Mouse (Mus musculus): Measurements from ENCODE around the gene Fut2. TPM values are rescaled to one million over a fixed set of nuclear protein-coding genes. Genes with fewer than 3 reads are reported as not detected.
A peak's percentile ranks its signal among the peaks of the same experiment; 100 is the strongest.

The Fut2 gene
- polyA plus RNA-seq, 1 experiment from 2014 or later, result 0.56 TPM

DNA sequence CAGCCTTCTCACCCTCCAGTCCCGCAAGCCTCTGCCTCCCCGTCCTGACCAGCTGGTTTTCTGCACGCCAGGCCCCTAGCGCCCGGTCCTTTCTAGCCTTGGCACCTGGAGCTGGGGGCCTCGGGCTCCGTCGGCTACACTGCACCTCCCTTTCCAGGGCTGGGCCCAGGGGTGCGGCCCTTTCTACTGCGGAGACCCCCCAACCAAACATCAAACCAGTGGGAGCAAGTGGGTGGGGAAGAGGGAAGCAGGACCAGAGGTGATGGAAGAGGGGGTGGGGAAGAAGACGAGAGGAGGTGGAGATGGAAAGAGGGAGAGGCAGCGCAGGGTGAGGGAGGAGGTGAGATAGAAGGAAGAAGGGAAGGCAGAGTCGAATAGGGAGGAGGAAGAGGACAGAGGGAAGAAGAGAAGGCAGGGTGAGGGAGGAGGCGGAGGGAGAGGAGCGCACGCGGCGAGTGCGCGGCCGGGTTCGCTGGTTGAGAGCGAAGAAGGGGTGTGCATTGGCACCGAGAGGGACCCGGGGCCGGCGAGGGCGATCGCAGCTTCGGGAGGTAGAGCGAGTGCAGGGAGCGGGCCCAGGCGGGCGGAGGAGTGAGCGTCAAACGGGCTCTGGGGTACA lies 33.4 kb upstream of the Fut2 start, which contains the start of gene Car11:
Gene Car11 (plus strand): TSS at position 321 of the 619 bp plus-strand sequence.
- peak within 1 kb of the TSS; percentile 84 for H3K4me2 ChIP-seq
- peak within 1 kb of the TSS; percentile 46 for H3K4me3 ChIP-seq (ENCODE audit: low read depth, low read length)
- peak within 1 kb of the TSS; percentile 54 for H3K9ac ChIP-seq (ENCODE audit: low read depth, low read length)
- no peaks in the 10 kb centered on the region for H3K9me3 ChIP-seq (replicated peaks; ENCODE audit: control insufficient read depth, low read length)
- 2% methylated on average over 36 of the region's 36 CpGs for WGBS (ENCODE audit: insufficient replicate concordance)
- no peak for ATAC-seq (replicated peaks; ENCODE audit: insufficient number of reproducible peaks, low FRiP score, low TSS enrichment)
- peaks cover 18% of the 10 kb centered on the region for H3K4me1 ChIP-seq (ENCODE audit: control insufficient read depth, insufficient read depth, low read length)
- H3K27me3 ChIP-seq (ENCODE audit: control insufficient read depth, insufficient read depth, low read length), result peaks cover 29% of the 10 kb centered on the region
- no peak within 1 kb of the TSS for H3K27ac ChIP-seq (ENCODE audit: low read depth, low read length)
- no peaks in the 10 kb centered on the region for H3K36me3 ChIP-seq (ENCODE audit: control insufficient read depth, insufficient read depth, low read length)

DNA sequence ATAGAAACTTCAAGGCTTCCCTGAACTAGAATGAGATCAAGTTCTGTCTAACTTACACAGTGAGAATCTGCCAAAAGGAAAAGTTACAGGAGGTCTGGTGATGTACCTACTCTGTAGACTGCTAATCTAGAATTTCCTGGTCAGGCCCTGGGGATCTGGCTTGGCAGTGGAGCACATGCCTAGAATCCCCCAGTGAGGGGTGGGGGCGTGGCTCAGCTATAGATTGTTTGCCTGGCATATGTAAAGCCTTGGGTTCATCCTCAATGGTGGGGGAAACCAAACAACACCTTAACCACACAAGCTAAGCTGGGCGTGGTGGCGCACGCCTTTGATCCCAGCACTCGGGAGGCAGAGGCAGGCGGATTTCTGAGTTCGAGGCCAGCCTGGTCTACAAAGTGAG lies 31.7 kb upstream of the Fut2 start:
- peaks cover 29% of the 10 kb centered on the region for H3K27me3 ChIP-seq (ENCODE audit: control insufficient read depth, insufficient read depth, low read length)
- no peak overlapping the region for H3K27ac ChIP-seq (ENCODE audit: low read depth, low read length)
- H3K4me1 ChIP-seq (ENCODE audit: control insufficient read depth, insufficient read depth, low read length), result peaks cover 9% of the 10 kb centered on the region
- no peaks in the 10 kb centered on the region for H3K9me3 ChIP-seq (replicated peaks; ENCODE audit: control insufficient read depth, low read length)
- H3K36me3 ChIP-seq (ENCODE audit: control insufficient read depth, insufficient read depth, low read length), result no peaks in the 10 kb centered on the region
- no peak for ATAC-seq (replicated peaks; ENCODE audit: insufficient number of reproducible peaks, low FRiP score, low TSS enrichment)
- H3K4me2 ChIP-seq, result no peak overlapping the region
- 73% methylated on average over 7 of the region's 7 CpGs for WGBS (ENCODE audit: insufficient replicate concordance)
- H3K4me3 ChIP-seq (ENCODE audit: low read depth, low read length), result no peak overlapping the region
- H3K9ac ChIP-seq (ENCODE audit: low read depth, low read length), result no peak overlapping the region

DNA sequence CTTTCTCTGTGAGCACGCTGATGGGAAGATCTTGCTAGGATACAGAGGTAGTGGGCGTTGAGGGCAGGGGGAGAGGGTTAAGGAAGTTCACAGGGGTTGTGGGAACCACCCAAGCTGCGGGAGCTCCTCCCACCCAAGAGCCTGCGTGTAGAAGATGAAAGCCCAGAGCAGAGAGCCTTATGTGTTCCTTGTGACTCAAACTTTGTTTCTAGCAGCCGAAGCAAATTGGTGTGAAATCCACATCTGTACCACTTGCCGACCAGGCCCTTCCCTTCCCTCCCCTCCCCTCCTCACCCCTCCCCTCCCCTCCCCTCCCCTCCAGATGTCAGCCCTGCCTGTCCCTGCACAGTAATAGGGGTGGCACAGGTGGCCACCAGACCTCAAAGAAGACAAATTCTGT lies 28.9 kb upstream of the Fut2 start:
- H3K9ac ChIP-seq (ENCODE audit: low read depth, low read length), result no peak overlapping the region
- H3K27me3 ChIP-seq (ENCODE audit: control insufficient read depth, insufficient read depth, low read length), result peaks cover 23% of the 10 kb centered on the region
- ATAC-seq (replicated peaks; ENCODE audit: insufficient number of reproducible peaks, low FRiP score, low TSS enrichment), result no peak
- H3K9me3 ChIP-seq (replicated peaks; ENCODE audit: control insufficient read depth, low read length), result no peaks in the 10 kb centered on the region
- 33% methylated on average over 6 of the region's 6 CpGs for WGBS (ENCODE audit: insufficient replicate concordance)
- peaks cover 10% of the 10 kb centered on the region for H3K4me1 ChIP-seq (ENCODE audit: control insufficient read depth, insufficient read depth, low read length)
- no peak overlapping the region for H3K4me2 ChIP-seq
- H3K36me3 ChIP-seq (ENCODE audit: control insufficient read depth, insufficient read depth, low read length), result no peaks in the 10 kb centered on the region
- no peak overlapping the region for H3K27ac ChIP-seq (ENCODE audit: low read depth, low read length)
- H3K4me3 ChIP-seq (ENCODE audit: low read depth, low read length), result no peak overlapping the region

DNA sequence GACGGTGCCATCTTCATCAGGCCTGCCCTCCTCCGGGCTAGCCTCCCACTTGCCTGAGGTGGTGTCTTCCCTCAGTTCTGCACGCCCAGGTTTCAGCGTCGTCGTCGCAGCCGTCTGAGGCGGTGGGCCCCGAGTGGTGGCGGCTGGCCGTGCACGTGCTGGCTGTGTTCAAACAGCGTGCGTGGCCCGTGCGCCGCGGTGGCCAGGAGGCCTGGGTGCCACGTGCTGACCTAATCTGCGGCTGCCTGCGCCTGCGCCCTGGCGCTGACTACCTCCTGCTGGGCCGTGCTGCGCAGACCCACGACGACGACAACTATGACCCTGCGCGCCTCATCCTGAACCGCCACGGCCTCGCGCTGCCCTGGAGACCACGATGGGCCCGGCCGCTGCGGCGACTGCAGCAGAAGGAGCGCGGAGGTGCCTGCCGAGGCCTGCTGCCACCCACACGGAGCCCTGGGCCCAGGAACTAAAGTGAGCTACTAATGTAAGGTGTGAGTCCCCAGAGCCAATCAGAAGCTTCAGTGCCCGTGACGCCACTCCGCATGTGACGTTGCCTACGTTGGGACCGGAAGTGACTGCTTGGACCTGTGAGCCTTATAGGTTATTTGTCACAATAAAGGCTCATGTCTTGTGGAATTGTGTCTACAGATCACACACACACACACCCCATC lies 27.9 kb upstream of the Fut2 start, which contains the start of gene Sec1:
Gene Sec1 (minus strand): TSS at position 482 of the 671 bp plus-strand sequence.
- H3K36me3 ChIP-seq (ENCODE audit: control insufficient read depth, insufficient read depth, low read length), result no peaks in the 10 kb centered on the region
- H3K4me1 ChIP-seq (ENCODE audit: control insufficient read depth, insufficient read depth, low read length), result peaks cover 15% of the 10 kb centered on the region
- WGBS (ENCODE audit: insufficient replicate concordance), result 85% methylated on average over 50 of the region's 50 CpGs
- no peak within 1 kb of the TSS for H3K27ac ChIP-seq (ENCODE audit: low read depth, low read length)
- H3K4me2 ChIP-seq, result no peak within 1 kb of the TSS
- H3K4me3 ChIP-seq (ENCODE audit: low read depth, low read length), result no peak within 1 kb of the TSS
- H3K9me3 ChIP-seq (replicated peaks; ENCODE audit: control insufficient read depth, low read length), result no peaks in the 10 kb centered on the region
- ATAC-seq (replicated peaks; ENCODE audit: insufficient number of reproducible peaks, low FRiP score, low TSS enrichment), result no peak
- H3K27me3 ChIP-seq (ENCODE audit: control insufficient read depth, insufficient read depth, low read length), result peaks cover 13% of the 10 kb centered on the region
- H3K9ac ChIP-seq (ENCODE audit: low read depth, low read length), result no peak within 1 kb of the TSS

DNA sequence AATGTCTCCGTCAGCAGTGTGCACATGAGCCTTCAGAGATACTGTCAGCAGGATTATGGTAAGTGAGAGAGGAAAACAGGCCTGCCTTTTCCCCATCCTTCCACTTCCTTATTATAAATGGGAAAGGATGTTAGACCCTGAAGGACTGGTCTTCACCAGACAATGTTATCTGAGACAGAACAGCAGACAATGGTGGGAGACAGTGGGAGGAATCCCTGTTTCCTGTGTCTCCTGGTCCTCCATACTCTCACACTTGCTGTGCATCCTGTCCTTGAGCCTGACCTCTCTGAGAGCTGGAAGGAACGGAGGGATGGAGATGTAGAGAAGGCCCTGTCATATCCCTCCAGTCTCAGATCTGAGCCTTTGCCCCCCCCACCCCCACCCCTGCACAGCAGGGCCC lies 26.2 kb upstream of the Fut2 start:
- Histone ChIP-seq H3K4me2 (no peak overlapping the region), H3K4me1 (ENCODE audit: control insufficient read depth, insufficient read depth, low read length) (peaks cover 15% of the 10 kb centered on the region), H3K9me3 (replicated peaks; ENCODE audit: control insufficient read depth, low read length) (no peaks in the 10 kb centered on the region), H3K4me3 (ENCODE audit: low read depth, low read length) (no peak overlapping the region), H3K9ac (ENCODE audit: low read depth, low read length) (no peak overlapping the region), H3K27ac (ENCODE audit: low read depth, low read length) (no peak overlapping the region), H3K27me3 (ENCODE audit: control insufficient read depth, insufficient read depth, low read length) (no peaks in the 10 kb centered on the region), H3K36me3 (ENCODE audit: control insufficient read depth, insufficient read depth, low read length) (no peaks in the 10 kb centered on the region)
- WGBS (ENCODE audit: insufficient replicate concordance), result 49% methylated on average over 2 of the region's 2 CpGs
- no peak for ATAC-seq (replicated peaks; ENCODE audit: insufficient number of reproducible peaks, low FRiP score, low TSS enrichment)

DNA sequence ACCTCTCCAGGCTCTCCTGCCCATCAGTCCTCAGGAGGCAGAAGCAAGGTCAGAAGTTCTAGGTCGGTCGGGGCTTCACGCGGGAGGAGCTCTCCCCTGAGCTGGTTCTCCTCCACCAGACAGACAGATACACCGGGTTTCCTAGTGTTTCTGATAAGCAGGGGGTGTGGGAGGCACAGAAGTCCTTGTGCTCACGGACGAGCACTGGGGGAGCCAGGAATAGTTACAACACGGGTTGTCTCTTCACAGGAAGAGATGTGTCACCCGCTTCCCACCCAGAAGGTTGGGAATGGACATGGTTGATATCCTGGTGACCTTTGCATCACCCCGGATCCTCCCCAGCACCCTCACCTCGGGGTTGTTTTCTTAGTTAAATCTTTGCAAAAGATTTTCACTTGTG lies 23.6 kb upstream of the Fut2 start:
- Histone ChIP-seq H3K9me3 (replicated peaks; ENCODE audit: control insufficient read depth, low read length) (no peaks in the 10 kb centered on the region), H3K27me3 (ENCODE audit: control insufficient read depth, insufficient read depth, low read length) (no peaks in the 10 kb centered on the region), H3K36me3 (ENCODE audit: control insufficient read depth, insufficient read depth, low read length) (no peaks in the 10 kb centered on the region), H3K4me3 (ENCODE audit: low read depth, low read length) (no peak overlapping the region), H3K27ac (ENCODE audit: low read depth, low read length) (peak overlapping the region; percentile 37), H3K9ac (ENCODE audit: low read depth, low read length) (no peak overlapping the region), H3K4me1 (ENCODE audit: control insufficient read depth, insufficient read depth, low read length) (peaks cover 20% of the 10 kb centered on the region), H3K4me2 (peak overlapping the region; percentile 17; the same call in 1 of the 2 replicates)
- 24% methylated on average over 11 of the region's 11 CpGs for WGBS (ENCODE audit: insufficient replicate concordance)
- ATAC-seq (replicated peaks; ENCODE audit: insufficient number of reproducible peaks, low FRiP score, low TSS enrichment), result no peak

DNA sequence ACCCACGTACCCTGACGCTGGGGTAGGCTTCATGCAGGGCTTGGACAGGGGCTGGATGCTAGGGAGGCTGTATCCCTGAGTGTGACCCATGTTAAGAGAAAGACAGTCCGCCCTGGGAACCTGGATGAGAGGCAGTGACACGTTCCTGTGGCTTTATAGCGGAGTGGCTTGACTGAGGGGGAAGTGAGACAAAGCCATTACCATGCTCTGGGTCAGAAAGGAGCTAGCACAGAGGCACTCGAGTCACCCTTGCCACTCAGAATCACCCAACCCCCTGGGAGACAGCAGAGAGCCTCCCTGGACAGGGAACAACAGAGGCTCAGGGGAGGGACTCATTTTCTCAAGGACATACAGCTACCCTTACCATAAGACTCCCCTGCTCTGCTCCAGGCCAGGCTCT lies 22.9 kb upstream of the Fut2 start:
- Histone ChIP-seq H3K27ac (ENCODE audit: low read depth, low read length) (no peak overlapping the region), H3K4me3 (ENCODE audit: low read depth, low read length) (no peak overlapping the region), H3K27me3 (ENCODE audit: control insufficient read depth, insufficient read depth, low read length) (peaks cover 3% of the 10 kb centered on the region; the same call in 1 of the 2 replicates), H3K9ac (ENCODE audit: low read depth, low read length) (no peak overlapping the region), H3K4me1 (ENCODE audit: control insufficient read depth, insufficient read depth, low read length) (peaks cover 20% of the 10 kb centered on the region), H3K9me3 (replicated peaks; ENCODE audit: control insufficient read depth, low read length) (no peaks in the 10 kb centered on the region), H3K36me3 (ENCODE audit: control insufficient read depth, insufficient read depth, low read length) (no peaks in the 10 kb centered on the region), H3K4me2 (no peak overlapping the region)
- no peak for ATAC-seq (replicated peaks; ENCODE audit: insufficient number of reproducible peaks, low FRiP score, low TSS enrichment)
- WGBS (ENCODE audit: insufficient replicate concordance), result 56% methylated on average over 6 of the region's 6 CpGs

DNA sequence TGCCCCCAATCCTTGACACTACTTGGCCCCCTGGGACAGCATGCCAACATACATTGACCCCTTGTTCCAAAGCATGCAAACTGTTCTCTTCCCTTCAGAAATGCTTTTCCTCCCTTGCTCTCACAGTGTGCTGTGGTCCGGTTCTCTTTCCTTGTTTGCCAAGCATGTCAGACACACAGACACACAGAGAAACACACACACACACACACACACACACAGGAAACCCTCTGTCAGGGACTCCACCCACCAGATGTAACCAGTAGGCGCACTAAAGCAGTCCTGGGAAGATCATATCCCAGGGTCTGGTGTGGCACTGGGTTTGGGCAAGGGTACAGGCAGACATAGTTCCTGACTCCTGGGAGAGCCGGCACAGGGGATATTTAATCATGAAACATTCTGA lies 20.6 kb upstream of the Fut2 start:
- H3K9me3 ChIP-seq (replicated peaks; ENCODE audit: control insufficient read depth, low read length), result no peaks in the 10 kb centered on the region
- peaks cover 24% of the 10 kb centered on the region for H3K4me1 ChIP-seq (ENCODE audit: control insufficient read depth, insufficient read depth, low read length)
- H3K9ac ChIP-seq (ENCODE audit: low read depth, low read length), result no peak overlapping the region
- H3K36me3 ChIP-seq (ENCODE audit: control insufficient read depth, insufficient read depth, low read length), result no peaks in the 10 kb centered on the region
- ATAC-seq (replicated peaks; ENCODE audit: insufficient number of reproducible peaks, low FRiP score, low TSS enrichment), result no peak
- peaks cover 3% of the 10 kb centered on the region; the same call in 1 of the 2 replicates for H3K27me3 ChIP-seq (ENCODE audit: control insufficient read depth, insufficient read depth, low read length)
- 76% methylated on average over 3 of the region's 3 CpGs for WGBS (ENCODE audit: insufficient replicate concordance)
- no peak overlapping the region for H3K4me2 ChIP-seq
- H3K27ac ChIP-seq (ENCODE audit: low read depth, low read length), result no peak overlapping the region
- no peak overlapping the region for H3K4me3 ChIP-seq (ENCODE audit: low read depth, low read length)

Data from heart, embryonic 11.5 days (tissue).